Mouse (Mus musculus) forebrain, embryonic 11.5 days (tissue): ENCODE data around the gene Pdcd1. TPM values are rescaled to one million over a fixed set of nuclear protein-coding genes. Genes with fewer than 3 reads are reported as not detected.
"Not testable (repeated sequence)": the region's sequence is repeated elsewhere in the genome, so short reads cannot be mapped to it uniquely, and the experiment has no call there.

Source experiments
- ATAC-seq: fragments of 200-750 bp; cut with Nextera tagmentation; replicated peaks from 2 replicates; pipeline ENCODE4 v1.8.0; 2017; ENCODE audit warnings: moderate TSS enrichment; ENCODE audit not compliant: low FRiP score
- DNase-seq: peaks from one replicate; pipeline ENCODE4 v3.0.0-alpha.2; 2017; ENCODE audit warnings: low spot score
- H3K27ac ChIP-seq: fragments of 300-500 bp; sonication (generic); 2 replicates; pipeline ENCODE4 v1.5.1; 2014; ENCODE audit warnings: low read depth, low read length
- H3K27me3 ChIP-seq: fragments of 300-500 bp; sonication (generic); 2 replicates; pipeline ENCODE4 v1.6.1; 2014; ENCODE audit warnings: mild to moderate bottlenecking, low read length, mixed read lengths; ENCODE audit not compliant: control insufficient read depth, insufficient read depth
- H3K36me3 ChIP-seq: fragments of 300-500 bp; sonication (generic); 2 replicates; pipeline ENCODE4 v1.6.1; 2014; ENCODE audit warnings: mild to moderate bottlenecking, low read length, moderate library complexity, mixed read lengths; ENCODE audit not compliant: control insufficient read depth, insufficient read depth
- H3K4me1 ChIP-seq: fragments of 300-500 bp; sonication (generic); replicated peaks from 2 replicates; pipeline ENCODE4 v1.6.1; 2014; ENCODE audit warnings: low read length, mixed read lengths; ENCODE audit not compliant: control insufficient read depth, insufficient read depth
- H3K4me2 ChIP-seq: fragments of 300-500 bp; sonication (generic); 2 replicates; pipeline ENCODE4 v1.6.1; 2014; ENCODE audit warnings: low read depth, mild to moderate bottlenecking, low read length, moderate library complexity, mixed read lengths; ENCODE audit not compliant: severe bottlenecking
- H3K4me3 ChIP-seq: fragments of 300-500 bp; sonication (generic); 2 replicates; pipeline ENCODE4 v1.5.1; 2014; ENCODE audit warnings: low read depth, low read length
- H3K9ac ChIP-seq: fragments of 300-500 bp; sonication (generic); 2 replicates; pipeline ENCODE4 v1.6.1; 2014; ENCODE audit warnings: low read length
- H3K9me3 ChIP-seq: fragments of 300-500 bp; sonication (generic); 2 replicates; pipeline ENCODE4 v1.6.1; 2016; ENCODE audit warnings: low read length, mixed read lengths; ENCODE audit not compliant: control insufficient read depth
- WGBS: fragments of 180-500 bp; shearing (Covaris S2); extraction: QIAGEN DNeasy Blood & Tissue Kit; methylation state at CpG from one replicate; pipeline ENCODE4 v1.1.7; 2014; 5-methylcytosine and 5-hydroxymethylcytosine counted together
- polyA plus RNA-seq: library from polyadenylated mRNA; unstranded; fragments of >200 nt; fragmentation: Nextera tagmentation; extraction: Ambion mirVana; gene quantifications from 2 replicates; pipeline ENCODE4 v1.2.1, GENCODE M21; 2014

The Pdcd1 gene
- polyA plus RNA-seq, 1 experiment from 2014 or later, result not detected

- Histone ChIP-seq H3K4me2 (no peak overlapping the region), H3K27me3 (no peaks in the 10 kb centered on the region; the same call in 1 of the 2 replicates), H3K9me3 (no peaks in the 10 kb centered on the region), H3K4me3 (no peak overlapping the region), H3K9ac (no peak overlapping the region), H3K36me3 (no peaks in the 10 kb centered on the region), H3K27ac (no peak overlapping the region), H3K4me1 (no peaks in the 10 kb centered on the region)
- WGBS, result 88% methylated on average over 3 of the region's 3 CpGs
- DNase-seq, result no peak
- ATAC-seq, result no peak
Measured at GRCm38 (mm10) chr1:94078314-94078713, 26.0 kb upstream of the Pdcd1 start.

- Histone ChIP-seq H3K9ac (no peak overlapping the region), H3K27ac (no peak overlapping the region), H3K4me3 (no peak overlapping the region), H3K9me3 (no peaks in the 10 kb centered on the region), H3K4me2 (no peak overlapping the region), H3K4me1 (no peaks in the 10 kb centered on the region), H3K36me3 (no peaks in the 10 kb centered on the region), H3K27me3 (no peaks in the 10 kb centered on the region; the same call in 1 of the 2 replicates)
- DNase-seq (no peak), ATAC-seq (no peak)
- WGBS, result 27% methylated on average over 1 of the region's 1 CpGs
Measured at GRCm38 (mm10) chr1:94076702-94077101, 24.3 kb upstream of the Pdcd1 start.

GRCm38 (mm10) chr1:94074756-94075155 is 22.4 kb upstream of the Pdcd1 start:
- H3K9ac ChIP-seq, result no peak overlapping the region
- DNase-seq (no peak), ATAC-seq (no peak)
- no peak overlapping the region for H3K4me3 ChIP-seq
- WGBS, result 94% methylated on average over 6 of the region's 6 CpGs
- no peaks in the 10 kb centered on the region for H3K27me3 ChIP-seq
- no peaks in the 10 kb centered on the region for H3K9me3 ChIP-seq
- H3K27ac ChIP-seq, result no peak overlapping the region
- H3K4me1 ChIP-seq, result no peaks in the 10 kb centered on the region
- H3K4me2 ChIP-seq, result no peak overlapping the region
- H3K36me3 ChIP-seq, result no peaks in the 10 kb centered on the region

- H3K36me3 ChIP-seq, result not testable (repeated sequence)
Measured at GRCm38 (mm10) chr1:94058281-94058680, 5.9 kb upstream of the Pdcd1 start.

GRCm38 (mm10) chr1:94057401-94057800 is 5.0 kb upstream of the Pdcd1 start:
- ATAC-seq (no peak), DNase-seq (peak; percentile 32)
- H3K27me3 ChIP-seq, result no peaks in the 10 kb centered on the region
- no peak overlapping the region for H3K27ac ChIP-seq
- no peak overlapping the region for H3K9ac ChIP-seq
- 97% methylated on average over 2 of the region's 2 CpGs for WGBS
- H3K4me1 ChIP-seq, result no peaks in the 10 kb centered on the region
- no peak overlapping the region for H3K4me3 ChIP-seq
- H3K36me3 ChIP-seq, result no peaks in the 10 kb centered on the region
- H3K9me3 ChIP-seq, result no peaks in the 10 kb centered on the region
- no peak overlapping the region for H3K4me2 ChIP-seq

More at GRCm38 (mm10) chr1:94058281-94058680, 5.9 kb upstream of the Pdcd1 start:
- H3K9ac ChIP-seq, H3K27me3 ChIP-seq, H3K4me1 ChIP-seq, H3K9me3 ChIP-seq, H3K27ac ChIP-seq, H3K4me3 ChIP-seq, H3K4me2 ChIP-seq, ATAC-seq, DNase-seq: not testable (repeated sequence)
- WGBS, result 90% methylated on average over 1 of the region's 1 CpGs

- ATAC-seq (no peak), DNase-seq (no peak)
- 81% methylated on average over 3 of the region's 3 CpGs for WGBS
- Histone ChIP-seq H3K9me3 (no peaks in the 10 kb centered on the region), H3K4me1 (no peaks in the 10 kb centered on the region), H3K4me2 (no peak overlapping the region), H3K27ac (no peak overlapping the region), H3K4me3 (no peak overlapping the region), H3K9ac (no peak overlapping the region), H3K27me3 (no peaks in the 10 kb centered on the region), H3K36me3 (no peaks in the 10 kb centered on the region)
Measured at GRCm38 (mm10) chr1:94055966-94056365, 3.6 kb upstream of the Pdcd1 start.

GRCm38 (mm10) chr1:94054481-94054880 is 2.1 kb upstream of the Pdcd1 start:
- H3K4me2 ChIP-seq, result no peak overlapping the region
- ATAC-seq (no peak), DNase-seq (no peak)
- H3K9ac ChIP-seq, result no peak overlapping the region
- WGBS, result 82% methylated on average over 1 of the region's 1 CpGs
- H3K4me1 ChIP-seq, result no peaks in the 10 kb centered on the region
- H3K9me3 ChIP-seq, result no peaks in the 10 kb centered on the region
- no peaks in the 10 kb centered on the region for H3K36me3 ChIP-seq
- no peaks in the 10 kb centered on the region for H3K27me3 ChIP-seq
- H3K4me3 ChIP-seq, result no peak overlapping the region
- no peak overlapping the region for H3K27ac ChIP-seq

- no peaks in the 10 kb centered on the region for H3K4me1 ChIP-seq
- ATAC-seq (no peak), DNase-seq (no peak)
- no peak overlapping the region for H3K4me3 ChIP-seq
- H3K9me3 ChIP-seq, result no peaks in the 10 kb centered on the region
- no peak overlapping the region for H3K4me2 ChIP-seq
- WGBS, result 71% methylated on average over 7 of the region's 7 CpGs
- no peaks in the 10 kb centered on the region for H3K36me3 ChIP-seq
- no peaks in the 10 kb centered on the region for H3K27me3 ChIP-seq
- H3K27ac ChIP-seq, result no peak overlapping the region
- H3K9ac ChIP-seq, result no peak overlapping the region
Measured at GRCm38 (mm10) chr1:94053530-94054216, 1.3 kb upstream of the Pdcd1 start.

GRCm38 (mm10) chr1:94051104-94051503 is 1.2 kb downstream of the Pdcd1 start:
- no peak for DNase-seq
- H3K4me2 ChIP-seq, result no peak overlapping the region
- H3K27me3 ChIP-seq, result no peaks in the 10 kb centered on the region
- no peak overlapping the region for H3K9ac ChIP-seq
- H3K27ac ChIP-seq, result no peak overlapping the region
- H3K4me3 ChIP-seq, result no peak overlapping the region
- H3K9me3 ChIP-seq, result no peaks in the 10 kb centered on the region
- H3K4me1 ChIP-seq, result no peaks in the 10 kb centered on the region
- ATAC-seq, result no peak
- H3K36me3 ChIP-seq, result no peaks in the 10 kb centered on the region
- WGBS, result 92% methylated on average over 5 of the region's 5 CpGs
